Mouse (Mus musculus) neural tube, embryonic 15.5 days (tissue): ENCODE measurements at regions not wholly inside any gene's neighbourhood (a gene's known extent, or its start where the extent isn't known, plus 50 kb on each side); places are given as distances from the start of the nearest gene placed in this dataset.
"Not testable (repeated sequence)": the region's sequence is repeated elsewhere in the genome, so short reads cannot be mapped to it uniquely, and the experiment has no call there.

ENCODE experiments used
- ATAC-seq: fragments of 200-750 bp; cut with Nextera tagmentation; 2 replicates; pipeline ENCODE4 v1.8.0; 2017; ENCODE audit warnings: mild to moderate bottlenecking, moderate TSS enrichment, moderate library complexity; ENCODE audit not compliant: low FRiP score
- H3K27ac ChIP-seq: fragments of 300-500 bp; sonication (generic); replicated peaks from 2 replicates; pipeline ENCODE4 v1.5.1; 2015; ENCODE audit warnings: mild to moderate bottlenecking, inconsistent platforms
- H3K27me3 ChIP-seq: fragments of 300-500 bp; sonication (generic); replicated peaks from 2 replicates; pipeline ENCODE4 v1.6.1; 2015; ENCODE audit warnings: inconsistent platforms
- H3K36me3 ChIP-seq: fragments of 300-500 bp; sonication (generic); 2 replicates; pipeline ENCODE4 v1.6.1; 2015; ENCODE audit warnings: inconsistent platforms
- H3K4me1 ChIP-seq: fragments of 300-500 bp; sonication (generic); 2 replicates; pipeline ENCODE4 v1.6.1; 2015; ENCODE audit warnings: inconsistent platforms
- H3K4me2 ChIP-seq: fragments of 300-500 bp; sonication (generic); 2 replicates; pipeline ENCODE4 v1.6.1; 2015; ENCODE audit warnings: inconsistent platforms, mild to moderate bottlenecking, moderate library complexity
- H3K4me3 ChIP-seq: fragments of 300-500 bp; sonication (generic); replicated peaks from 2 replicates; pipeline ENCODE4 v1.5.1; 2015; ENCODE audit warnings: mild to moderate bottlenecking, inconsistent platforms
- H3K9ac ChIP-seq: fragments of 300-500 bp; sonication (generic); replicated peaks from 2 replicates; pipeline ENCODE4 v1.6.1; 2015; ENCODE audit warnings: mild to moderate bottlenecking, inconsistent platforms
- H3K9me3 ChIP-seq: fragments of 300-500 bp; sonication (generic); replicated peaks from 2 replicates; pipeline ENCODE4 v1.6.1; 2016; ENCODE audit warnings: inconsistent platforms
- WGBS: fragments of 180-500 bp; shearing (Covaris S2); methylation state at CpG from one replicate; pipeline ENCODE4 v1.1.7; 2015; ENCODE audit warnings: mixed read lengths; 5-methylcytosine and 5-hydroxymethylcytosine counted together

DNA sequence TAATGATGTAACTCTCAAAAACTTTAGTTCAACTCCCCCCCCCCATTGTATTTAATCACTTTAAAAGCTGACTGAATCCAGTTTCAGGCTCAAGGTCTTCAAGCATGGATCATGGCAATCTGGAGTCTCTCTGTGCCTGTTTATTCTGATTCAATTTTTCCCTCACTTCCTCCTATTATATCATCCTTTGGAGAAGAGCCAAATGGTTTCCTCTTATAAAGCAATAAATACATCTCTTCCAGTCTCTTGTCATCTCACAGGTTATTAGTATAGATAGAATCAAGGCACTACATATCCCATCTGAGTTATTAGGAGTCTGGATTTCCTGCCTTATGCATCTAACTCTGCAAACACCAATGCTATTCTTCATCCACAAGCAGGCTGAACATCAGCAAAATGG is 530.2 kb upstream of the Pdcd1 start:
- no peak overlapping the region for H3K4me3 ChIP-seq
- H3K9ac ChIP-seq, result no peak overlapping the region
- no peaks in the 10 kb centered on the region for H3K27me3 ChIP-seq
- H3K9me3 ChIP-seq, result 0 out of 2 replicates have a peak, but pooled peaks cover 3% of the 10 kb centered on the region
- H3K4me1 ChIP-seq, result no peaks in the 10 kb centered on the region
- no peak overlapping the region for H3K27ac ChIP-seq
- H3K4me2 ChIP-seq, result no peak overlapping the region
- no peak for ATAC-seq
- H3K36me3 ChIP-seq, result no peaks in the 10 kb centered on the region

DNA sequence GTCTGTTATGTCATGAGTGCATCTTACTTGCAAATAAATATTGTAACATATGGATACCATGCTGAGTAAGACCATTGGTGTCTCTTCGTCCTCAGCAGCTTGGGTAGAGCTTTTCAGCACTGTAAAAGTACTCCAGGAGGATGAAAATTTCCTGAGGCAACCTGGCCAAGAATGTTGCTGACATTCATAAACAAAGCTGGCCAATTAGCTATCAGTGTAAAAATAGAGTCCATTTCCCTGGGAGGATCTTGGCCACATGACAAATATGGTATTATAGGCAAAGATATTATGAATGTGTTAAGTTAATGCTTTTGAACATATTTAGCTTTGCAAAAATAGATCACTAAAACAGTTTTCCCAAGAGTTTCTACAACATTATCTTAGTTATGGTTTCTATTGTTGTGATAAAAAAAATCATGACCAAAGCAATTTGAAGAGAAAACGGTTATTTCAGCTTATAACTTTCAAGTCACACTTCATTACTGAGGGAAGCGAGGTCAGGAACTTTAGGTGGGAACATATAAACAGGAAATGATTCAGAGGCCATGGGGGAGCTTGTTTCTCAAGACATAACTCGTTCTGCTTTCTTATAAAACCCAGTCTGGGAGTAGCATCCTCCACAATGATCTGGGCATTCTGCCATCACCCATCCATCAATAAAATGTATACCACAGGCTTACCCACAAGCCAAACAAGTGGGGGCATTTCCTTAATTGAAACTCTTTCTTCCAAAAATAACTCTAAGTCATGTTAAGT is 529.5 kb upstream of the Pdcd1 start:
- Histone ChIP-seq H3K36me3 (no peaks in the 10 kb centered on the region), H3K4me2 (no peak overlapping the region), H3K4me1 (no peaks in the 10 kb centered on the region), H3K9me3 (0 out of 2 replicates have a peak, but pooled peaks cover 3% of the 10 kb centered on the region), H3K9ac (no peak overlapping the region), H3K4me3 (no peak overlapping the region), H3K27ac (no peak overlapping the region), H3K27me3 (no peaks in the 10 kb centered on the region)
- 64% methylated on average over 4 of the region's 4 CpGs for WGBS
- no peak for ATAC-seq

DNA sequence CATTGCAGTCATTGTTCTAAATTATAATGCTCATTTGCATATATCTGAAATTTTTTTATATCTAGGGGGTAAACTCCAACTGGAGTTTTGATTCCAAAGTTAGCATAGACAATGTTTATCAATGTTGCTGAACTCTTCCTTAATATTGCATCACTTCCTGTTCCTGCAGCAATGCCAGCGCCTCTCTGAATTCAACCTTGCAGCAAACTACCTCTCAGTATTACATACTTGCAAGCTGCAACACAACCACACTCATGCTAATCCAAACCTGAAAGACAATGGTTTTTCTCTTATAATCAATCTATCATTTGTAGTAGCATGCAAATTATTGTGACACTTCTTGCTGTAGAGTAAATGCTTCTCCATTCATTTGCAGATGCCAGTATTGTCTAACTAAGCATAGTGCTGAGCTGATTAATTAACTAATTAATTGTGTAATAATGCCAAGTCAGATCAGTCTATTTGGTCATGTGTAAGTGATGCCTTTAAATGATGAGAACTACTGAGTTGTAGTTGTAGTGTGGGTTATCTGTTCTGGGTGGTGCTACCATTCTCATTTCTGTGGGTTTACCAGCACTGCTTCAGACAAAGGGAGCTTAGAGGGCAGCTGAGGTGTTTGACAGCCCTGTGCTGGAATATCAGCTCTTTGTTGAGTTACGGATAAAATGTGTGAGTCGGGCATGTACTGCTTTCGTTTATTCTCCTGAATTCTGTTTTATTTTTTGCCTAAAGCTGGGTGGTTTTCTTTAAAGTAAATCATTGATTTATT is 480.6 kb upstream of the Pdcd1 start:
- Histone ChIP-seq H3K4me3 (no peak overlapping the region), H3K36me3 (no peaks in the 10 kb centered on the region), H3K27ac (no peak overlapping the region), H3K27me3 (no peaks in the 10 kb centered on the region), H3K9ac (no peak overlapping the region), H3K4me2 (no peak overlapping the region), H3K4me1 (no peaks in the 10 kb centered on the region), H3K9me3 (no peaks in the 10 kb centered on the region)
- 88% methylated on average over 4 of the region's 4 CpGs for WGBS
- ATAC-seq, result no peak

DNA sequence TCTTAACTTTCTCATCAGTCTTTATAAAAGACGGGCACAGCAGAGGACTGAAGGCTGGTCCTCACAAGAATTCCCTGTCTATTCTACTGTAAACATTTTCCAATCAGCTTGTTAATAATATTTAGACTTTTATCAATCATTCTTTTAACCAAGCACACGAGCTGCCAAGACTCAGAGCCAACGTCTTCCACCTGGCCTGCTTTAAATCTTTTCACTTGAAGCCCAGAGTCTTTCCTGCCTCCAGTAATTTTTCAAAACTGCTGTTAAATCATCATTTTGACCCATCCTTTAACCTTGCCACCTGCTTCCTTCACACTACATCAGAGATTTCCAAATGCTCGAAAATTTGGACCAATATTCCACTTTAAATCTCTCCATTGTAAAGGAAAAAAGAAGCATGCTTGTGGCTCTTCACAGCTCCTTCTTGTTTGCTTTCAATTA is 451.7 kb upstream of the Pdcd1 start:
- 24% methylated on average over 4 of the region's 4 CpGs for WGBS
- Histone ChIP-seq H3K4me2 (no peak overlapping the region), H3K36me3 (no peaks in the 10 kb centered on the region), H3K27me3 (no peaks in the 10 kb centered on the region), H3K4me1 (0 out of 2 replicates have a peak, but pooled peaks cover 2% of the 10 kb centered on the region), H3K9ac (no peak overlapping the region), H3K4me3 (no peak overlapping the region), H3K9me3 (no peaks in the 10 kb centered on the region), H3K27ac (no peak overlapping the region)
- no peak for ATAC-seq

DNA sequence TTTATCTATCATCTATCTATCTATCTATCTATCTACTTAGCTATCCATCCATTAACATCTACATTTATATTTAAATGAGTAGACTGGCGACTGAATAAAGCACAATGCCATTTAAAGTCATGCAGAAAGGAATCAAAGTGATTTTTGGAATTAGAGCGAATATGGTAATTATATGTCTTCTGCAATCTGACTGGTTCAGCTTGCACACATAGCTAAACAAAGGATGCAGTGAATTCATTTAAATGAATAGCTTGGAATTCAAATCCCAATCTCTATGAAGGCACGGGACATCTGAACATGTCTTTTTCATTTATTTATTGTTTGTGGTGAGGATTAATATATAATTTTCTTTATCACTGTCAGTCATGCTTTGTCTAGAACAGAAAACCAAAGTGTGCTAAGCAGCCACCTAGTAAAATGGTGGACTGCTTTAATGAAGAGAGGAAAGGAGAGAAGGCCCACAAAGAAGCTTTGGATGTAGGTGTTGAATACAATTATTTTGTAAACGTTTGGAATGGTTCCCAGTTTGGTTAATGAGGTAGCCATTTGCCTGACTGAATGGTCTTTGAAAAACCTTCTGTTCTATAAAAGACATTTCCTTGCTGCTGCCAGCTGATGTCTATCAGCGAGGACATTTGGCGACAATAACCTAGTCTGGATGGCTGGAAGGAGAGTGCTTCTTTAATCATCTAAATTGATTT is 451.2 kb upstream of the Pdcd1 start:
- Histone ChIP-seq H3K9me3 (no peaks in the 10 kb centered on the region), H3K36me3 (no peaks in the 10 kb centered on the region), H3K27me3 (no peaks in the 10 kb centered on the region), H3K9ac (no peak overlapping the region), H3K4me1 (0 out of 2 replicates have a peak, but pooled peaks cover 2% of the 10 kb centered on the region), H3K4me2 (no peak overlapping the region), H3K27ac (no peak overlapping the region), H3K4me3 (no peak overlapping the region)
- 42% methylated on average over 6 of the region's 6 CpGs for WGBS
- peak; percentile 45; the same call in 1 of the 2 replicates for ATAC-seq

DNA sequence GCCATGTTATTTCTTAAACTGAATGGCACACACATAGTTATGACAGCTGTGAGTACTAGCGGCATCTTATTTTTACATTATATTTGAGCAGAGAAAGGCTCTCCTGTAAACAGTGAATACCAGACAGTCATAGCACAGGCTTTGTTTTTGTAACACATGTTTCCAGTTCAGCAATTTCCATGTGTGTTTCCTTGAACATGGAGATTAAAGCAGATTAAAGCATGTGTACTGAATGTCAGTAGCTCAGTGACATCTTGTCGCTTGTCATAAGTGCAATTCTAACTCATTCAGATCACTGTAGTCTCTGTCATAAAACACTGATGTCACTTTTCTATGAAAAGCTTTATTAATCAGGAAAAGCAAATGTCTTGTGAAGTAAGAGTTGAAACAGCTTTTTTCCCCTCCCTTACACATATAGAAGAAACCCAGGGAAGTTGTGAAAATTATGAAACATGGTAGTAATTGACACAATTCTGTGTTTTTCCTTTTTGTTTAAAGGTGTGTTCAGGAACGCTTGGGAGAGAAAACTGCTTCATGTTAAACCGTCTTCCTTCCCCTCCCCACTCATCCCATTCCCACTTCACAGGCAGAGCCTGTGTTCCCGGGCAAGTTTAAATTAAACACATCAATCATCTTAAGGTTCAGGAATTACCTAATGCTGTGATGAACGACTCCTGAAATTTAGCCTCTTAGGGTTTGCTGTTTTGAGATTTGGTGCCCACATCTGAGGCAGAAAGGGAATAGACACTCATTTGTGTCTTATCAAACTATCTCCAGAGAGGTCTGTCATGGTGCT is 449.9 kb upstream of the Pdcd1 start:
- no peak overlapping the region for H3K4me3 ChIP-seq
- peak; percentile 53; the same call in 1 of the 2 replicates for ATAC-seq
- no peaks in the 10 kb centered on the region for H3K27me3 ChIP-seq
- H3K4me2 ChIP-seq, result no peak overlapping the region
- H3K9me3 ChIP-seq, result no peaks in the 10 kb centered on the region
- H3K36me3 ChIP-seq, result no peaks in the 10 kb centered on the region
- H3K9ac ChIP-seq, result no peak overlapping the region
- H3K4me1 ChIP-seq, result 0 out of 2 replicates have a peak, but pooled peaks cover 2% of the 10 kb centered on the region
- WGBS, result 51% methylated on average over 6 of the region's 6 CpGs
- no peak overlapping the region for H3K27ac ChIP-seq

DNA sequence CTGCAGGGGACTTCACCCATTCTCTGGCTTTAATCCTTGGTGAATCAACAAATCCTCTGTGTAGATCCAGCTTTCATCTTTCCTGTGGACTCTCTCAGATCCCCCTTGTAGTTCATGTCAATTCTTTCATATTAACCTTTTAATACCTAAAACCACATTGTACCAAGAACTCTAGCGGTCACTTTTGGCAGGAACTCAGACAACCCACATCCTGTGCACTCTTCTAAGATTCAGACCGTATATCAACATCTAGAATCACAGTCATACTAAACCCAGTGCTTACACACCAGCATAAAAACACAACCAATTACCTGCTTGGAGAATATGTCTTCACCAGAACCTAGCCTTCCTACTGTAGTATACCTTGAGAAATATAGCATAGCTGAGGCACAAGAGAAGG is 444.6 kb upstream of the Pdcd1 start:
- Histone ChIP-seq H3K36me3 (no peaks in the 10 kb centered on the region), H3K9me3 (no peaks in the 10 kb centered on the region), H3K9ac (no peak overlapping the region), H3K27ac (no peak overlapping the region), H3K4me3 (no peak overlapping the region), H3K27me3 (no peaks in the 10 kb centered on the region), H3K4me1 (no peaks in the 10 kb centered on the region), H3K4me2 (no peak overlapping the region)
- no peak for ATAC-seq
- WGBS, result 98% methylated on average over 2 of the region's 2 CpGs

DNA sequence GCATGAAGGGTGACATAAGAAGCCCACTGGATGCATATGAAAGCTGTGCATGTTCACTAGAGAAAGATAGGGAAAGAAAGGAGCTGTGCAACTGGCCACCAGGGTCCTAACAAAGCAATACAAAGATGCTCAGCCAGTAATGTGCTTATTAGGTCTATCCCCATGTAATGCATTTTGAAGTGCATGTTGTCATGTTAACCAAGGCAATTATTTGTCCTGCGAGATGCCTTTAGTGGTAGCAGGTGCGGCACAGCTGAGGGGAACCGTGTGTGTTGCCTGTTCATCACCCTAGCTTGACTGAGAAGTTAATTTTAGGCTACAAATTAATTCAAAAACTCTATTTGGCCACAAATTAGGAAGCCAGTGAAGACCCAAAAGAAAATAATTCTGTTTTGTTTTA is 444.0 kb upstream of the Pdcd1 start:
- Histone ChIP-seq H3K27ac (no peak overlapping the region), H3K9me3 (no peaks in the 10 kb centered on the region), H3K36me3 (no peaks in the 10 kb centered on the region), H3K27me3 (no peaks in the 10 kb centered on the region), H3K4me3 (no peak overlapping the region), H3K4me2 (no peak overlapping the region), H3K4me1 (no peaks in the 10 kb centered on the region), H3K9ac (no peak overlapping the region)
- no peak; the same call in 1 of the 2 replicates for ATAC-seq
- WGBS, result 57% methylated on average over 3 of the region's 3 CpGs

DNA sequence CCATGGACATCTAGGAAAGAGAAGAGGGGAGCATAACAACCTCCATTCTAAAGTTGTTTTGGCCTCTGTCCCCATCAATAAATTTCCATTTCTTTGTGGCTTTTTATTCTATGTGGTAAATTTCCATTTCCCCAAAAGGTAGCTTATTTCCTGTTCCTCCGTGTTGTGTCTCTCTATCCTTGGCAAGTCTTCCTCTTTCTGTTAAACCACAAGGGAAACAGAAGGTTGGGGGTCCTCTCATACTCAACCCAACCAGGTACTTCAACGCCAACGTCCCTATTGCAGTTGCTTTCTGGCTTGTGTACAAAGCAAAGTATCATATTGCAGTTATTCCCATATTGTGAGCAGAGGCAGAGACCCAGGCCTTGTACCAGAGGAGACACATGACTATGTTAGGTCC is 434.7 kb upstream of the Pdcd1 start:
- no peaks in the 10 kb centered on the region for H3K9me3 ChIP-seq
- H3K4me2 ChIP-seq, result no peak overlapping the region
- no peaks in the 10 kb centered on the region for H3K36me3 ChIP-seq
- H3K4me3 ChIP-seq, result no peak overlapping the region
- no peak for ATAC-seq
- no peak overlapping the region for H3K27ac ChIP-seq
- no peaks in the 10 kb centered on the region for H3K4me1 ChIP-seq
- WGBS, result 89% methylated on average over 3 of the region's 3 CpGs
- H3K27me3 ChIP-seq, result no peaks in the 10 kb centered on the region
- no peak overlapping the region for H3K9ac ChIP-seq

DNA sequence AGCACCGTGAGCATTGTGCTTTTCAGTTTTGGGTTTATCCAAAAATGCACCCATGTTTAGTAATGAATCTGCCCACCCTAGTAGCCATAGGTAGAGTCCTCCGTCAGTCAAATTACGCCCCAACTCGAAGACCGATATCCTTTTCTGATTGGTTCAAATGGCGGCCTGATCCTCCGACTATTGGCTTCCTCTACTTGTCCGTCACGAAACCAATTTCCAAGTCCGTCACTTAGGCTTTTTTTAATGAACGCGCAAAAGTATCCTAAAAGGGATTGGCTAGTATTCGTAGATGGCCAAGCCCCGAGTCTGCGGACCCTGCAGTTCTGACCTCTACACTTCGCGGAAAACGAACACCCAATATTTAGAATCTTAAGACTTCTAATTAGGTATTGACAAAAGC is 417.5 kb upstream of the Pdcd1 start:
- not testable (repeated sequence) for H3K27me3 ChIP-seq, H3K36me3 ChIP-seq, H3K9me3 ChIP-seq, H3K4me2 ChIP-seq, H3K9ac ChIP-seq, H3K4me1 ChIP-seq, H3K27ac ChIP-seq, H3K4me3 ChIP-seq
- ATAC-seq, result peak; percentile 91
- WGBS, result 98% methylated on average over 18 of the region's 18 CpGs

DNA sequence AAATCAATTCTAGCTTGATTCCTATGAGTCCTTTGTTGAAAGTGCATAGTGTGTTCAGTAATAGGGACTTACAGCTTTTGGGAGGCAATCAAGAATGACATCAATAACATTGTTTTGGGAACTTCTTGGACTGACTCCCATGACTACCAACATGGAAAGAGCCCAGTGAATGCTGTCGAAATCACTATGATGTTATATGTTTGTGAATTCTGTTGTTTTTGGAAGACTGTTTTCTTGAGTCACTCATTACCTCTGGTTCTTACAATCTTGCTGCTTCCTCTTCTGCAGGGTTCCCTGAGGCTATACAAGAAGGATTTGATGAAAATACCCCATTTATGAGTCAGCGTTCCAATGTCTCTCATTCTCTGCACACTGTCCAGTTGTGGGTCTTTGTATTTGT is 371.4 kb upstream of the Pdcd1 start:
- ATAC-seq, result no peak
- H3K4me2 ChIP-seq, result no peak overlapping the region
- H3K4me1 ChIP-seq, result no peaks in the 10 kb centered on the region
- no peak overlapping the region for H3K9ac ChIP-seq
- no peaks in the 10 kb centered on the region for H3K36me3 ChIP-seq
- 87% methylated on average over 2 of the region's 2 CpGs for WGBS
- H3K9me3 ChIP-seq, result no peaks in the 10 kb centered on the region
- no peak overlapping the region for H3K4me3 ChIP-seq
- no peaks in the 10 kb centered on the region for H3K27me3 ChIP-seq
- no peak overlapping the region for H3K27ac ChIP-seq
